Mouse (Mus musculus) heart, embryonic 14.5 days (tissue): ENCODE measurements around the gene Eif5. TPM values are rescaled to one million over a fixed set of nuclear protein-coding genes. Genes with fewer than 3 reads are reported as not detected.

Experiments used
- ATAC-seq: fragments of 200-750 bp; cut with Nextera tagmentation; 2 replicates; pipeline ENCODE4 v1.8.0; 2017; ENCODE audit warnings: low read depth, moderate TSS enrichment; ENCODE audit not compliant: insufficient number of reproducible peaks, insufficient read depth, low FRiP score
- H3K27ac ChIP-seq, 2 experiments: fragments of 200-500 bp in 1 of 2; fragments of 300-500 bp in 1 of 2; sonication (generic) in 1 of 2; replicated peaks in 1 of 2; 2 replicates each; pipeline ENCODE4 v1.5.1; 2012 to 2014; ENCODE audit warnings: low read depth in 2 of 2, low read length in 2 of 2, control low read depth in 1 of 2, mild to moderate bottlenecking in 1 of 2, mixed read lengths in 1 of 2; ENCODE audit not compliant: control insufficient read depth in 1 of 2, insufficient read depth in 1 of 2
- H3K27me3 ChIP-seq: fragments of 300-500 bp; sonication (generic); 2 replicates; pipeline ENCODE4 v1.6.1; 2014; ENCODE audit warnings: mild to moderate bottlenecking, low read length, control low read depth; ENCODE audit not compliant: control insufficient read depth, insufficient read depth
- H3K36me3 ChIP-seq: fragments of 300-500 bp; sonication (generic); 2 replicates; pipeline ENCODE4 v1.6.1; 2014; ENCODE audit warnings: mild to moderate bottlenecking, control low read depth, low read length, mixed read lengths; ENCODE audit not compliant: control insufficient read depth, insufficient read depth
- H3K4me1 ChIP-seq, 2 experiments: fragments of 200-500 bp in 1 of 2; fragments of 300-500 bp in 1 of 2; sonication (generic) in 1 of 2; 2 replicates each; pipeline ENCODE4 v1.6.1; 2012 to 2014; ENCODE audit warnings: low read length in 2 of 2, control low read depth in 1 of 2, mixed read lengths in 1 of 2; ENCODE audit not compliant: control insufficient read depth in 2 of 2, insufficient read depth in 2 of 2
- H3K4me2 ChIP-seq: fragments of 300-500 bp; sonication (generic); 2 replicates; pipeline ENCODE4 v1.6.1; 2014; ENCODE audit warnings: mild to moderate bottlenecking, low read length
- H3K4me3 ChIP-seq, 2 experiments: fragments of 200-500 bp in 1 of 2; fragments of 300-500 bp in 1 of 2; sonication (generic) in 1 of 2; 2 replicates each; pipeline ENCODE4 v1.5.1; 2012 to 2014; ENCODE audit warnings: low read length in 2 of 2, mild to moderate bottlenecking in 2 of 2, control low read depth in 1 of 2, low read depth in 1 of 2, moderate library complexity in 1 of 2; ENCODE audit not compliant: control insufficient read depth in 1 of 2, insufficient read depth in 1 of 2
- H3K9ac ChIP-seq: fragments of 300-500 bp; sonication (generic); 2 replicates; pipeline ENCODE4 v1.6.1; 2014; ENCODE audit warnings: mild to moderate bottlenecking, low read length
- H3K9me3 ChIP-seq: fragments of 300-500 bp; sonication (generic); 2 replicates; pipeline ENCODE4 v1.6.1; 2016; ENCODE audit warnings: low read length, control low read depth; ENCODE audit not compliant: control insufficient read depth
- WGBS: fragments of 180-500 bp; shearing (Covaris S2); extraction: QIAGEN DNeasy Blood & Tissue Kit; methylation state at CpG from one replicate; pipeline ENCODE4 v1.1.7; 2014; 5-methylcytosine and 5-hydroxymethylcytosine counted together
- polyA plus RNA-seq: library from polyadenylated mRNA; unstranded; fragments of >200 nt; fragmentation: Nextera tagmentation; extraction: Ambion mirVana; gene quantifications from 2 replicates; pipeline ENCODE4 v1.2.1, GENCODE M21; 2014

Gene Eif5
- polyA plus RNA-seq, 1 experiment from 2014 or later: 364 TPM

DNA sequence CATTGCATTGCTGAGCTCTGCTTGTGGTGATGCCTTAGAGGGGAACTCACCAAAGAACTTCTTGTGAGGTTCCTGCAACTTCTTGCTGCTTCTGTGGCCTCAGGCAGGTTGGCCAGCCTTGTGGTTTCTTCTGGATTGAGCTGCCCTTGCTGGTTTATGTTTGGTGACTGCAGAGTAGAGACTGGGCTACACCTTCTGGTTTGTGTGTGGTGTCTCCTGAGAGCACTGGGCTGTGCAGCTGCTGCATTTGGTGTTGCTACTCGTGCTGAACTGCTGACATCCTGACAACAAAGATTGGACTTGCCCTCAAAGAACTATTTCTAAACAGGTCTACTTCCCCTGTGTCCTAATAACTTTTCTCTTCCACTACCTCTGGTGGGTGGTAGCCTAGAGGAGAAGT lies 13.3 kb upstream of the Eif5 start:
- WGBS: 55% methylated on average over 1 of the region's 1 CpGs
- H3K27ac ChIP-seq: no peak overlapping the region
- no peak overlapping the region for H3K4me2 ChIP-seq
- H3K9ac ChIP-seq: no peak overlapping the region
- H3K9me3 ChIP-seq: peaks cover 8% of the 10 kb centered on the region; the same call in 1 of the 2 replicates
- H3K36me3 ChIP-seq: no peaks in the 10 kb centered on the region
- H3K27me3 ChIP-seq: no peaks in the 10 kb centered on the region
- no peak for ATAC-seq
- no peak overlapping the region for H3K4me3 ChIP-seq
- no peaks in the 10 kb centered on the region for H3K4me1 ChIP-seq

- Histone ChIP-seq H3K4me1 (no peaks in the 10 kb centered on the region), H3K27me3 (no peaks in the 10 kb centered on the region), H3K9me3 (peaks cover 8% of the 10 kb centered on the region; the same call in 1 of the 2 replicates), H3K27ac (no peak overlapping the region), H3K4me2 (no peak overlapping the region), H3K9ac (no peak overlapping the region), H3K4me3 (no peak overlapping the region), H3K36me3 (no peaks in the 10 kb centered on the region)
- WGBS: 85% methylated on average over 3 of the region's 3 CpGs
- no peak for ATAC-seq
Observed at GRCm38 (mm10) chr12:111524883-111525282, 12.9 kb upstream of the Eif5 start.

GRCm38 (mm10) chr12:111527643-111528281 lies 10.1 kb upstream of the Eif5 start:
- Histone ChIP-seq H3K27me3 (no peaks in the 10 kb centered on the region), H3K27ac (no peak overlapping the region), H3K36me3 (no peaks in the 10 kb centered on the region), H3K9ac (no peak overlapping the region), H3K4me3 (no peak overlapping the region), H3K9me3 (no peaks in the 10 kb centered on the region), H3K4me2 (no peak overlapping the region), H3K4me1 (no peaks in the 10 kb centered on the region)
- 51% methylated on average over 8 of the region's 8 CpGs for WGBS
- ATAC-seq: no peak

DNA sequence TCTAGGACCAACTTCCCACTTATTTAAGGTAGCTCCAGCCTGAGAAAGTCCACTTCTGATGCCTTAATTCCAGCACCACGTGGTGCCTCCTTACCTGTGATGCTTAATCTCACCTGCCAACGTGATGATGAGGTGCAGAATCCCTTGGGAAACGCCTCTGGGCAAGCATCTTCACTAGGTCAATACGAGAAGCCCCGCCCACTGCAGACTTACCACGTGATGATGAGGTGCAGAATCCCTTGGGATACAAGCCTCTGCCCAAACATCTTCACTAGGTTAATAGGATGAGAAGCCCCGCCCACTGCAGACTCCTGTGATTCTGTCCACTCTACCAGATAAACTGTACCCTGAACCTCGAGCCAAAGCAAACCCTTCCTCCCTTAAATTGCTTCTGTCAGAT lies 8.6 kb upstream of the Eif5 start:
- no peak overlapping the region for H3K27ac ChIP-seq
- no peaks in the 10 kb centered on the region for H3K36me3 ChIP-seq
- no peak overlapping the region for H3K4me3 ChIP-seq
- no peaks in the 10 kb centered on the region for H3K27me3 ChIP-seq
- no peaks in the 10 kb centered on the region for H3K4me1 ChIP-seq
- no peak overlapping the region for H3K4me2 ChIP-seq
- H3K9me3 ChIP-seq: no peaks in the 10 kb centered on the region
- ATAC-seq: no peak
- H3K9ac ChIP-seq: no peak overlapping the region
- 17% methylated on average over 8 of the region's 8 CpGs for WGBS

- no peaks in the 10 kb centered on the region for H3K9me3 ChIP-seq
- ATAC-seq: no peak
- H3K4me2 ChIP-seq: no peak overlapping the region
- H3K27ac ChIP-seq: no peak overlapping the region
- no peaks in the 10 kb centered on the region for H3K27me3 ChIP-seq
- WGBS: 61% methylated on average over 11 of the region's 11 CpGs
- H3K4me3 ChIP-seq: no peak overlapping the region
- peaks cover 5 to 22% of the 10 kb centered on the region in 2 experiments; a peak in 3 of 4 replicates for H3K4me1 ChIP-seq
- no peak overlapping the region for H3K9ac ChIP-seq
- H3K36me3 ChIP-seq: no peaks in the 10 kb centered on the region
Observed at GRCm38 (mm10) chr12:111533096-111533794, 4.6 kb upstream of the Eif5 start.

- no peak for ATAC-seq
- Histone ChIP-seq H3K4me1 (peaks cover 5 to 34% of the 10 kb centered on the region in 2 experiments; a peak in 3 of 4 replicates), H3K27ac (peak overlapping the region; percentile 32 to 51; a peak in 2 of 4 replicates), H3K27me3 (no peaks in the 10 kb centered on the region), H3K4me2 (peak overlapping the region; percentile 23), H3K9ac (no peak overlapping the region), H3K4me3 (no peak overlapping the region), H3K9me3 (no peaks in the 10 kb centered on the region), H3K36me3 (peaks cover 13% of the 10 kb centered on the region)
- WGBS: 43% methylated on average over 6 of the region's 6 CpGs
Observed at GRCm38 (mm10) chr12:111535281-111535680, 2.5 kb upstream of the Eif5 start.

GRCm38 (mm10) chr12:111535762-111536161 lies 2.1 kb upstream of the Eif5 start:
- no peak for ATAC-seq
- no peaks in the 10 kb centered on the region for H3K9me3 ChIP-seq
- H3K9ac ChIP-seq: no peak overlapping the region
- 54% methylated on average over 5 of the region's 5 CpGs for WGBS
- H3K27ac ChIP-seq: peak overlapping the region in 1 of 2 experiments; percentile 51; a peak in 1 of 4 replicates
- H3K4me1 ChIP-seq: peaks cover 5 to 37% of the 10 kb centered on the region in 2 experiments; a peak in 3 of 4 replicates
- peak overlapping the region; percentile 23; the same call in 1 of the 2 replicates for H3K4me2 ChIP-seq
- H3K4me3 ChIP-seq: no peak overlapping the region
- H3K36me3 ChIP-seq: peaks cover 18% of the 10 kb centered on the region
- no peaks in the 10 kb centered on the region for H3K27me3 ChIP-seq
